Mouse (Mus musculus): ENCODE results near the gene 1500009C09Rik. TPM values are rescaled to one million over a fixed set of nuclear protein-coding genes. Genes with fewer than 3 reads are reported as not detected.
A peak's percentile ranks its signal among the peaks of the same experiment; 100 is the strongest.

1500009C09Rik gene
- 0.13 TPM in 1 of 2 replicates, not detected in the other for polyA plus RNA-seq (2015; fragmentation: Nextera tagmentation; extraction: Ambion mirVana)

DNA sequence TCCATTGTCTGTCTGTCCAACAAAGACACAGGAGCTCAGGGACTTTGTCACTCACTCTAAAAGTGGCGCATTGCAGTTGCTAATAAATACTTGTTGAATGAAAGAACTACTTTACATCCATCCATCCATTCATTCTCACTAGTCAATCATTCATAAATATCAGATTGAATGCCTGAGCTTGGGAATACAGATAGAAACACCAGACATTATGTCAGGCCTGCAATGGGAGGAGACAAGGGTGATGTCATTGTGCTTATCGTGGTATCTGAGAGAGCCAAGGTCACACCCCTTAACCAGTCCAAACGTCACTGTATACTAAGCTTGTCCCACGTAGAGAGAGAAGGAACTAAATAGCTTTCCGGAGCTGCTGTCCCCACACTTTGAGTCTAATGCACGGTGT, at the start of gene 1500009C09Rik:
Gene 1500009C09Rik (plus strand): TSS at position 301 of the 400 bp plus-strand sequence.
- 86% methylated on average over 6 of the region's 6 CpGs for WGBS
- no peak within 1 kb of the TSS for H3K4me3 ChIP-seq (replicated peaks)
- H3K4me1 ChIP-seq (replicated peaks) = no peaks in the 10 kb centered on the region
- no peak within 1 kb of the TSS for H3K9ac ChIP-seq
- H3K27me3 ChIP-seq (replicated peaks) = no peaks in the 10 kb centered on the region
- no peaks in the 10 kb centered on the region for H3K36me3 ChIP-seq
- no peak within 1 kb of the TSS for H3K27ac ChIP-seq
- H3K9me3 ChIP-seq = no peaks in the 10 kb centered on the region
- H3K4me2 ChIP-seq (replicated peaks) = no peak within 1 kb of the TSS
- no peak for ATAC-seq

DNA sequence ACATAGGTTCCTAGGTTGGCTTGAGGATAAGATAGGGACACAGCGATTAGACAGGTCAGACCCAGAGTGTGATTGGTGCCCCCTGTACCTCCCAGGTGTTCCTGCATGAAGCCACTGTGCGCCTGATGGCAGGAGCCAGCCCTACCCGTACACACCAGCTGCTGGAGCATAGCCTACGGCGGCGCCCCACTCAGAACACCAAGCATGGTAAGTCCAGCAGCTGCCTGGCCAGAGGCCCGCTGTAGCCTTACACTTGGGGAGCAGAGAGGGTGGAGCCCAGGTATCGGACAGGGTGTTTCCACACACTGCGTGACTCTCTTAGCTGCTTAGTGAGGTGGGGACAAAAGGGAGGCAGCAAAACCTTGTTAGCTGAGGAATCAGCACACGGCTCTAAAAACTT, 49.1 kb upstream of the 1500009C09Rik start:
- ATAC-seq = no peak
- Histone ChIP-seq H3K4me2 (replicated peaks) (no peak overlapping the region), H3K9me3 (no peaks in the 10 kb centered on the region), H3K36me3 (peaks cover 55% of the 10 kb centered on the region), H3K4me3 (replicated peaks) (no peak overlapping the region), H3K27me3 (replicated peaks) (peaks cover 33% of the 10 kb centered on the region), H3K9ac (no peak overlapping the region), H3K4me1 (replicated peaks) (peaks cover 12% of the 10 kb centered on the region; the same call in 1 of the 2 replicates), H3K27ac (no peak overlapping the region)
- 90% methylated on average over 10 of the region's 10 CpGs for WGBS

DNA sequence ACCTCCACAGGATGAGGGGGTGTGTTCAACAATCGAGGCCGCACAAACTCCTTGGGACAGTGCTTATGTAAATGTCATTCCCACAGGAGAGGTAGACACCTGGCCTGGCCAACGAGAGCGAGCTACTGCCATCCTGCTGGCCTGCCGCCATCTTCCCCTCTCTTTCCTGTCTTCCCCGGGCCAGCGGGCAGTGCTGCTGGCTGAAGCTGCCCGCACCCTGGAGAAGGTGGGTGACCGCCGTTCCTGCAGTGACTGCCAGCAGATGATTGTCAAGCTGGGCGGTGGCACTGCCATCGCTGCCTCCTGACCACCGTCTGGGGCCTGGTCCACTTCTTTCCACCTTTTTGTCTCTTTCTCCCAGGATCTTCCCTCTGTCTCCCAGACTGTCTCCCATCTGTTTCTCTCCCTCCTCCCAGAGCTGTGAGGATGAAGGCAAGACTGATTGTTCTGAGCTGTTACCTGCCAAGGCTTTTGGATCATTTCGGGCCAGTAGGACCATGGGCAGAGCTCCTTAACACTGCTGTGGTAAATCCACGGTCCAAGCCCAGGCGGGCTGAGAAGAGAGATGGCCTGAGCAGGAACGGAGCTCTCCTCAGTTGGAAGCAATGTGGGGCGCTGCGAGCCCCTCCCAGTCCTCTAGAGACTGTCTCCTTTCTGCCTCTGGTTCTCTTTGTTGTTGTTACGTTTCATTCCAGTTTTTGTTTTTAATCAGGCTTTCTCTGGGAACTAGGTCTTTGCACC, 48.4 kb upstream of the 1500009C09Rik start:
- no peak for ATAC-seq
- peaks cover 12% of the 10 kb centered on the region; the same call in 1 of the 2 replicates for H3K4me1 ChIP-seq (replicated peaks)
- peaks cover 49% of the 10 kb centered on the region for H3K36me3 ChIP-seq
- no peak overlapping the region for H3K27ac ChIP-seq
- H3K4me2 ChIP-seq (replicated peaks) = no peak overlapping the region
- peaks cover 40% of the 10 kb centered on the region for H3K27me3 ChIP-seq (replicated peaks)
- 84% methylated on average over 20 of the region's 20 CpGs for WGBS
- no peaks in the 10 kb centered on the region for H3K9me3 ChIP-seq
- H3K9ac ChIP-seq = no peak overlapping the region
- no peak overlapping the region for H3K4me3 ChIP-seq (replicated peaks)

DNA sequence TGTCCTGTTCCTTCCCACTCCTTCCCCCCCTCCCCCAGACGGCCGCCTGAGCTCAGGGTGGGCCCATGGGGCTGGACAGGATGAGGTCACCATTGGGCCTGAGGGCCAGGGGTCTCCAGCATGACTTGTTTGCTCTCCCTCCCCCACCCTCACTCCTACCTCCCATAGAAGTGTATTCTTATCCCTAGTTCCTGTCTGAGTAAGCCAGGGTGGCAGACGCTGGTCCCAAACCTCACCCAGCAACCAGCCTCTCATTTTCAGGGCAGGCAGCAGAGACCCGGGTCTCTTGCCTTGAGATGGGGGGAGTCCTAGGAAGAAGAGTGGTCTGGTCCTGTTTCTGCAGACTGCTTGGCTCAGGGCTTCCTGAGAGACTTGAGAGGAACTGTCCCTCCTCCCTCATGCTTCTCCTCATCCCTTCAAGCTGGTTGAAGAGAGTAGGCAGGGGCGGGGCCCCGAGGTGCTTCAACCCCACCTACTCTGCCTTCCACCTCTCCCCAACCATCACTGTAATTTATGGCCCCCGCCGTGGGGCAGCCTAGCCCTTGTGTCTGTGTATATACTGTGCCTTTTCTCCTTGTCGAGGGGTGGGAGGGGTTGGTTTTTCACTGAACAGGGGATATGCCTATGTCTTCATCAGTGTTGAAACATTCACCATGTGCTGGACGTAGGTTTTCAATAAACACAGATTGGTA, 47.4 kb upstream of the 1500009C09Rik start:
- Histone ChIP-seq H3K27ac (no peak overlapping the region), H3K36me3 (peaks cover 38% of the 10 kb centered on the region), H3K4me3 (replicated peaks) (no peak overlapping the region), H3K4me2 (replicated peaks) (no peak overlapping the region), H3K4me1 (replicated peaks) (peaks cover 12% of the 10 kb centered on the region; the same call in 1 of the 2 replicates), H3K9ac (no peak overlapping the region), H3K27me3 (replicated peaks) (peaks cover 44% of the 10 kb centered on the region), H3K9me3 (no peaks in the 10 kb centered on the region)
- WGBS = 53% methylated on average over 10 of the region's 10 CpGs
- 0 out of 2 replicates have a peak, but pooled peaks have one; percentile 27 for ATAC-seq

- Histone ChIP-seq H3K9ac (no peak overlapping the region), H3K9me3 (no peaks in the 10 kb centered on the region), H3K27me3 (replicated peaks) (peaks cover 62% of the 10 kb centered on the region), H3K36me3 (peaks cover 24% of the 10 kb centered on the region), H3K27ac (no peak overlapping the region), H3K4me3 (replicated peaks) (no peak overlapping the region), H3K4me2 (replicated peaks) (no peak overlapping the region), H3K4me1 (replicated peaks) (peaks cover 14% of the 10 kb centered on the region)
- WGBS = 56% methylated on average over 9 of the region's 9 CpGs
- ATAC-seq = peak; percentile 74
Observed at GRCm38 (mm10) chr15:82206365-82207104, 45.7 kb upstream of the 1500009C09Rik start.

- WGBS = 29% methylated on average over 34 of the region's 34 CpGs
- Histone ChIP-seq H3K9me3 (no peaks in the 10 kb centered on the region), H3K36me3 (peaks cover 19% of the 10 kb centered on the region), H3K27ac (no peak overlapping the region), H3K4me2 (replicated peaks) (no peak overlapping the region), H3K27me3 (replicated peaks) (peaks cover 67% of the 10 kb centered on the region), H3K4me1 (replicated peaks) (peaks cover 20% of the 10 kb centered on the region), H3K9ac (no peak overlapping the region), H3K4me3 (replicated peaks) (no peak overlapping the region)
- no peak for ATAC-seq
Observed at GRCm38 (mm10) chr15:82207105-82207459, 45.1 kb upstream of the 1500009C09Rik start.

GRCm38 (mm10) chr15:82207504-82208219, 44.5 kb upstream of the 1500009C09Rik start:
- Histone ChIP-seq H3K36me3 (peaks cover 19% of the 10 kb centered on the region), H3K9ac (no peak overlapping the region), H3K4me1 (replicated peaks) (peaks cover 26% of the 10 kb centered on the region), H3K27me3 (replicated peaks) (peaks cover 73% of the 10 kb centered on the region), H3K9me3 (no peaks in the 10 kb centered on the region), H3K4me2 (replicated peaks) (no peak overlapping the region), H3K4me3 (replicated peaks) (no peak overlapping the region), H3K27ac (no peak overlapping the region)
- ATAC-seq = no peak
- 25% methylated on average over 30 of the region's 30 CpGs for WGBS

DNA sequence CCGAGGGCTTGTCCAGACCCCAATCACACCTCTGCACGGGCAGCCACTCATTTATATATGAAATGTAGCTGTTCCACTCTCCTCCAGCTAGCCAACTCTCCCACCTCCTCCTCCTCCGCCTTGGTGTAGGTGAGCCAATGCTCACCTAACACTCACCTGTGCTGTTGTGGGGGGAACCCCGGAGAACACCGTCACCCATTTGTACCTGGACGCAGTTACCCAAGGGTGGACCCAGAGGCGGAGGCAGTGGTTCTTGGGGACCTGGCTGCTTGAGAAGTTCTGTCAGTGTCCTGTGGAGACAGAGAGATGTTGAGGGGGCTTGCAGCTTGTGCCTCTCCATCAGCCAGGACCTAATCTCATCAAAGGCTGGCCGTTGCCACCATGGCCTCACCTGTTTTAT, 43.9 kb upstream of the 1500009C09Rik start:
- Histone ChIP-seq H3K4me3 (replicated peaks) (no peak overlapping the region), H3K4me2 (replicated peaks) (no peak overlapping the region), H3K4me1 (replicated peaks) (peaks cover 28% of the 10 kb centered on the region), H3K27me3 (replicated peaks) (peaks cover 79% of the 10 kb centered on the region), H3K9ac (no peak overlapping the region), H3K9me3 (no peaks in the 10 kb centered on the region), H3K27ac (no peak overlapping the region), H3K36me3 (peaks cover 12% of the 10 kb centered on the region)
- WGBS = 85% methylated on average over 8 of the region's 8 CpGs
- no peak for ATAC-seq

GRCm38 (mm10) chr15:82209295-82210050, 42.7 kb upstream of the 1500009C09Rik start:
- peaks cover 28% of the 10 kb centered on the region for H3K4me1 ChIP-seq (replicated peaks)
- H3K9me3 ChIP-seq = no peaks in the 10 kb centered on the region
- H3K27ac ChIP-seq = no peak overlapping the region
- no peak for ATAC-seq
- H3K9ac ChIP-seq = no peak overlapping the region
- 81% methylated on average over 13 of the region's 13 CpGs for WGBS
- no peak overlapping the region for H3K4me2 ChIP-seq (replicated peaks)
- H3K27me3 ChIP-seq (replicated peaks) = peaks cover 85% of the 10 kb centered on the region
- 0 out of 2 replicates have a peak, but pooled peaks cover 2% of the 10 kb centered on the region for H3K36me3 ChIP-seq
- H3K4me3 ChIP-seq (replicated peaks) = no peak overlapping the region

- Histone ChIP-seq H3K4me1 (replicated peaks) (peaks cover 28% of the 10 kb centered on the region), H3K4me2 (replicated peaks) (no peak overlapping the region), H3K36me3 (0 out of 2 replicates have a peak, but pooled peaks cover 2% of the 10 kb centered on the region), H3K9me3 (no peaks in the 10 kb centered on the region), H3K4me3 (replicated peaks) (no peak overlapping the region), H3K27me3 (replicated peaks) (peaks cover 89% of the 10 kb centered on the region), H3K27ac (no peak overlapping the region), H3K9ac (no peak overlapping the region)
- 52% methylated on average over 1 of the region's 1 CpGs for WGBS
- ATAC-seq = no peak
Observed at GRCm38 (mm10) chr15:82210801-82211200, 41.4 kb upstream of the 1500009C09Rik start.

DNA sequence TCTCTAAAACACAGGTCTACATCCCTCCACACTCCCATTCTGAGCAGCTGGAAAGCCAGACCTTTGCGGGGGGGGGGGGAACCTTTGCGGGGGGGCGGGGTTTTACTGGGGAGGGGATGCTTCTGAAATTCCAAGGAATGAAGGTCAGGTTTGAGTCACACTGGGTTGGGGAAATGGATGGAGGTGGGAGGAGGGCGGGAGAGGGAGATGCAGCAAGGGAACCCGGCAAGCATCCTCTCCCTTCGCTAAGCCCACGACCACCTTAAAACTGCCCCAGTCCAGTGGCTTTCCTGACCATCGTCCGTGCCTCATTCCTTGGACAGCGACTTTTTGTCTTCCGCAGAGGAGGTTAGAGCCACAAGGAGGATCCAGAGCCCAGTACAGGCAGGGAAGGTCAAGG, 40.9 kb upstream of the 1500009C09Rik start:
- H3K9me3 ChIP-seq = no peaks in the 10 kb centered on the region
- no peak for ATAC-seq
- peak overlapping the region; percentile 74 for H3K4me2 ChIP-seq (replicated peaks)
- peak overlapping the region; percentile 36 for H3K4me3 ChIP-seq (replicated peaks)
- no peak overlapping the region for H3K27ac ChIP-seq
- no peaks in the 10 kb centered on the region for H3K36me3 ChIP-seq
- H3K27me3 ChIP-seq (replicated peaks) = peaks cover 89% of the 10 kb centered on the region
- no peak overlapping the region for H3K9ac ChIP-seq
- 2% methylated on average over 11 of the region's 11 CpGs for WGBS
- H3K4me1 ChIP-seq (replicated peaks) = peaks cover 25% of the 10 kb centered on the region
